Mouse (Mus musculus): ENCODE results near the gene Nectin1.

Nectin1 gene

GRCm38 (mm10) chr9:43761181-43761820, 17.5 kb downstream of the Nectin1 start:
- no peak for DNase-seq (ENCODE audit: low read depth, low spot score)

GRCm38 (mm10) chr9:43761941-43762340, 18.2 kb downstream of the Nectin1 start:
- no peak for DNase-seq (ENCODE audit: low read depth, low spot score)

- no peak for DNase-seq (ENCODE audit: low read depth, low spot score)
Measured at GRCm38 (mm10) chr9:43765419-43766179, 21.8 kb downstream of the Nectin1 start.

- no peak for DNase-seq (ENCODE audit: low read depth, low spot score)
Measured at GRCm38 (mm10) chr9:43768779-43769178, 25.0 kb downstream of the Nectin1 start.

- no peak for DNase-seq (ENCODE audit: low read depth, low spot score)
Measured at GRCm38 (mm10) chr9:43769228-43769627, 25.4 kb downstream of the Nectin1 start.

- no peak for DNase-seq (ENCODE audit: low read depth, low spot score)
Measured at GRCm38 (mm10) chr9:43769940-43770339, 26.2 kb downstream of the Nectin1 start.

GRCm38 (mm10) chr9:43771041-43771440, 27.3 kb downstream of the Nectin1 start:
- no peak for DNase-seq (ENCODE audit: low read depth, low spot score)

- no peak for DNase-seq (ENCODE audit: low read depth, low spot score)
Measured at GRCm38 (mm10) chr9:43772460-43772859, 28.7 kb downstream of the Nectin1 start.

- DNase-seq (ENCODE audit: low read depth, low spot score) = no peak
Measured at GRCm38 (mm10) chr9:43773521-43773920, 29.7 kb downstream of the Nectin1 start.

- no peak for DNase-seq (ENCODE audit: low read depth, low spot score)
Measured at GRCm38 (mm10) chr9:43774427-43774826, 30.6 kb downstream of the Nectin1 start.

GRCm38 (mm10) chr9:43776231-43776630, 32.4 kb downstream of the Nectin1 start:
- DNase-seq (ENCODE audit: low read depth, low spot score) = no peak

GRCm38 (mm10) chr9:43777362-43778360, 33.9 kb downstream of the Nectin1 start:
- no peak for DNase-seq (ENCODE audit: low read depth, low spot score)

- DNase-seq (ENCODE audit: low read depth, low spot score) = no peak
Measured at GRCm38 (mm10) chr9:43780883-43781282, 37.1 kb downstream of the Nectin1 start.

- DNase-seq (ENCODE audit: low read depth, low spot score) = no peak
Measured at GRCm38 (mm10) chr9:43782401-43782800, 38.6 kb downstream of the Nectin1 start.

GRCm38 (mm10) chr9:43783959-43784358, 40.2 kb downstream of the Nectin1 start:
- no peak for DNase-seq (ENCODE audit: low read depth, low spot score)

- no peak for DNase-seq (ENCODE audit: low read depth, low spot score)
Measured at GRCm38 (mm10) chr9:43784841-43785240, 41.1 kb downstream of the Nectin1 start.

GRCm38 (mm10) chr9:43787591-43787990, 43.8 kb downstream of the Nectin1 start:
- no peak for DNase-seq (ENCODE audit: low read depth, low spot score)

GRCm38 (mm10) chr9:43792681-43793080, 48.9 kb downstream of the Nectin1 start:
- DNase-seq (ENCODE audit: low read depth, low spot score) = no peak

GRCm38 (mm10) chr9:43793411-43793810, 49.6 kb downstream of the Nectin1 start:
- no peak for DNase-seq (ENCODE audit: low read depth, low spot score)

GRCm38 (mm10) chr9:43796031-43796430, 52.2 kb downstream of the Nectin1 start:
- no peak for DNase-seq (ENCODE audit: low read depth, low spot score)

- DNase-seq (ENCODE audit: low read depth, low spot score) = no peak
Measured at GRCm38 (mm10) chr9:43796841-43797740, 53.3 kb downstream of the Nectin1 start.

All from retina, postnatal 7 days (tissue).